Comparison of ENCODE assay signal across 8 mouse cellular contexts in the genomic region with DNA sequence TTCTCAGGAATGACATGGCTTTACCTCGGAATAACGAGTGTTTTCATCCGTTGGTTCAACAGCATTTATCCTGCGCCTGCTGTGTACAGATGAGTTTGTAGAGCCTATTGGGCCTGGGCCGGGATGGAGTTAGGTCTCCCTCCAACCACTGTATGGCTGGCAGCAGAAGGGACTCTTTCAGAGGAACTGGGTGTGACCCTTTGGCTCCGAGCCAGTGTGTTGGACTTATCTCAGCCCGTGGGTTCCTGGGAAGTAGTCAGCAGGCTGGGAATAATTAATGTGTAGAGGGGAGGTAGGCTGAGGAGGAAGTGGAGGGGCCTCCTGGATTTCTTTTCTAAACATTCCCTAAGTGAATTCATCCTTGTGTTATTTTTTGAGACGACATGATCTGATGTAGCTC.
DNase-seq lines count a peak whose midpoint lies in the region; ATAC-seq and TF ChIP-seq lines count a peak whose summit lies in the region.

No protein-coding gene starts in this region.

- no peaks in the 10 kb centered on the region for H3K27me3 ChIP-seq in midbrain, embryonic 13.5 days
- no peaks in the 10 kb centered on the region for H3K27me3 ChIP-seq in midbrain, embryonic 15.5 days (replicated peaks)
- no peaks in the 10 kb centered on the region for H3K27me3 ChIP-seq in hindbrain, postnatal 0 days (ENCODE audit: insufficient read depth, low read length)
- H3K27me3 ChIP-seq in cerebellum, adult 2 months (ENCODE audit: control insufficient read depth, insufficient read depth, low read length): no peaks in the 10 kb centered on the region

- no peak overlapping the region for H3K4me2 ChIP-seq in midbrain, embryonic 13.5 days (replicated peaks)
- H3K4me2 ChIP-seq in midbrain, embryonic 15.5 days: no peak overlapping the region
- no peak overlapping the region for H3K4me2 ChIP-seq in hindbrain, postnatal 0 days (ENCODE audit: low read depth, low read length)

- peaks cover 38% of the 10 kb centered on the region for H3K4me1 ChIP-seq in midbrain, embryonic 13.5 days (replicated peaks)
- H3K4me1 ChIP-seq in midbrain, embryonic 15.5 days: peaks cover 27% of the 10 kb centered on the region
- no peaks in the 10 kb centered on the region for H3K4me1 ChIP-seq in hindbrain, postnatal 0 days (ENCODE audit: insufficient read depth, low read length)
- H3K4me1 ChIP-seq in cerebellum, adult 2 months (ENCODE audit: control insufficient read depth, insufficient read depth, low read length): no peaks in the 10 kb centered on the region

- DNase-seq in gastrocnemius, postnatal 14 days: peak; percentile 62
- DNase-seq in hindbrain, postnatal 0 days (ENCODE audit: low spot score): no peak
- DNase-seq in lung, postnatal 4 days: peak; percentile 82 to 88
- no peak for DNase-seq in thymus, postnatal 0 days (ENCODE audit: low spot score)
- DNase-seq in right cerebral cortex, postnatal 14 days: no peak
- DNase-seq in cerebellum, adult 2 months: no peak

- no peak overlapping the region for H3K9ac ChIP-seq in midbrain, embryonic 13.5 days (replicated peaks)
- no peak overlapping the region for H3K9ac ChIP-seq in midbrain, embryonic 15.5 days
- no peak overlapping the region for H3K9ac ChIP-seq in hindbrain, postnatal 0 days (replicated peaks; ENCODE audit: low read length)

- no peak for TF ChIP-seq CTCF in hindbrain, postnatal 0 days (IDR thresholded peaks at IDR 0.05; ENCODE audit: low read depth)
- TF ChIP-seq CTCF in cerebellum, adult 2 months (IDR thresholded peaks at IDR 0.05; ENCODE audit: borderline replicate concordance, insufficient read depth, low read depth, low read length): no peak

- no peak overlapping the region for H3K4me3 ChIP-seq in midbrain, embryonic 13.5 days (replicated peaks)
- H3K4me3 ChIP-seq in midbrain, embryonic 15.5 days: no peak overlapping the region
- no peak overlapping the region for H3K4me3 ChIP-seq in hindbrain, postnatal 0 days (ENCODE audit: low read length)
- no peak overlapping the region for H3K4me3 ChIP-seq in cerebellum, adult 2 months (replicated peaks; ENCODE audit: insufficient read depth, low read depth, low read length)

- H3K27ac ChIP-seq in midbrain, embryonic 13.5 days: peak overlapping the region; percentile 39
- no peak overlapping the region for H3K27ac ChIP-seq in midbrain, embryonic 15.5 days
- no peak overlapping the region for H3K27ac ChIP-seq in hindbrain, postnatal 0 days
- H3K27ac ChIP-seq in cerebellum, adult 2 months (ENCODE audit: insufficient read depth, low read length): no peak overlapping the region

- no peak for ATAC-seq in midbrain, embryonic 13.5 days
- ATAC-seq in midbrain, embryonic 15.5 days (replicated peaks): no peak
- ATAC-seq in hindbrain, postnatal 0 days: 0 out of 2 replicates have a peak, but pooled peaks have one; percentile 18

- intact Hi-C loops in gastrocnemius, postnatal 14 days (cut with DNase I; ENCODE audit: low total_unique reads): no loop called here

- no peaks in the 10 kb centered on the region for H3K9me3 ChIP-seq in midbrain, embryonic 13.5 days
- no peaks in the 10 kb centered on the region for H3K9me3 ChIP-seq in midbrain, embryonic 15.5 days
- no peaks in the 10 kb centered on the region for H3K9me3 ChIP-seq in hindbrain, postnatal 0 days (ENCODE audit: low read length)

- TF ChIP-seq POLR2A in cerebellum, adult 2 months (IDR thresholded peaks at IDR 0.05; ENCODE audit: borderline replicate concordance, insufficient read depth, low read length): no peak

- 69% methylated on average over 8 of the region's 8 CpGs for WGBS in midbrain, embryonic 13.5 days
- 71% methylated on average over 8 of the region's 8 CpGs for WGBS in midbrain, embryonic 15.5 days
- 67% methylated on average over 8 of the region's 8 CpGs for WGBS in hindbrain, postnatal 0 days
- WGBS in cerebellum, adult 2 months: 68% methylated on average over 8 of the region's 8 CpGs

- peaks cover 6% of the 10 kb centered on the region; the same call in 1 of the 2 replicates for H3K36me3 ChIP-seq in midbrain, embryonic 13.5 days
- H3K36me3 ChIP-seq in midbrain, embryonic 15.5 days (replicated peaks): no peaks in the 10 kb centered on the region
- no peaks in the 10 kb centered on the region for H3K36me3 ChIP-seq in hindbrain, postnatal 0 days (ENCODE audit: insufficient read depth, low read length)

Comparison
In these comparisons a context has a peak if more than half of its experiments do, and no peak if none do; other contexts are left out.
1. DNase-seq: peak in gastrocnemius, postnatal 14 days (single experiment) and lung, postnatal 4 days (2 of 2); none in hindbrain, postnatal 0 days (single experiment), thymus, postnatal 0 days (single experiment), right cerebral cortex, postnatal 14 days (single experiment) and cerebellum, adult 2 months (0 of 2).